Mouse (Mus musculus) intestine, embryonic 14.5 days (tissue): ENCODE data around the gene Gpr155. TPM values are rescaled to one million over a fixed set of nuclear protein-coding genes. Genes with fewer than 3 reads are reported as not detected.

Experiments used
- ATAC-seq: fragments of 200-750 bp; cut with Nextera tagmentation; replicated peaks from 2 replicates; pipeline ENCODE4 v1.8.0; 2017; ENCODE audit warnings: low read depth, moderate number of reproducible peaks, moderate TSS enrichment, moderate library complexity; ENCODE audit not compliant: low FRiP score, low TSS enrichment
- DNase-seq: peaks from one replicate; pipeline ENCODE4 v3.0.0-alpha.2; 2018; ENCODE audit warnings: low spot score
- H3K27ac ChIP-seq: fragments of 300-500 bp; sonication (generic); 2 replicates; pipeline ENCODE4 v1.5.1; 2014; ENCODE audit warnings: low read depth, mild to moderate bottlenecking, control low read depth
- H3K27me3 ChIP-seq: fragments of 300-500 bp; sonication (generic); replicated peaks from 2 replicates; pipeline ENCODE4 v1.6.1; 2014; ENCODE audit warnings: low read length, control low read depth; ENCODE audit not compliant: control insufficient read depth, insufficient read depth
- H3K36me3 ChIP-seq: fragments of 300-500 bp; sonication (generic); 2 replicates; pipeline ENCODE4 v1.6.1; 2014; ENCODE audit warnings: low read length, control low read depth; ENCODE audit not compliant: control insufficient read depth, insufficient read depth
- H3K4me1 ChIP-seq: fragments of 300-500 bp; sonication (generic); replicated peaks from 2 replicates; pipeline ENCODE4 v1.6.1; 2014; ENCODE audit warnings: low read length, control low read depth, mixed read lengths; ENCODE audit not compliant: control insufficient read depth, insufficient read depth
- H3K4me2 ChIP-seq: fragments of 300-500 bp; sonication (generic); 2 replicates; pipeline ENCODE4 v1.6.1; 2014; ENCODE audit warnings: low read length
- H3K4me3 ChIP-seq: fragments of 300-500 bp; sonication (generic); 2 replicates; pipeline ENCODE4 v1.5.1; 2014; ENCODE audit warnings: low read depth, low read length, control low read depth, mixed read lengths
- H3K9ac ChIP-seq: fragments of 300-500 bp; sonication (generic); 2 replicates; pipeline ENCODE4 v1.6.1; 2014; ENCODE audit warnings: mild to moderate bottlenecking, low read length
- H3K9me3 ChIP-seq: fragments of 300-500 bp; sonication (generic); 2 replicates; pipeline ENCODE4 v1.6.1; 2016; ENCODE audit warnings: low read length, control low read depth; ENCODE audit not compliant: control insufficient read depth
- WGBS: fragments of 180-500 bp; shearing (Covaris S2); extraction: QIAGEN DNeasy Blood & Tissue Kit; methylation state at CpG from one replicate; pipeline ENCODE4 v1.1.7; 2014; 5-methylcytosine and 5-hydroxymethylcytosine counted together
- polyA plus RNA-seq: library from polyadenylated mRNA; unstranded; fragments of >200 nt; fragmentation: Nextera tagmentation; extraction: Ambion mirVana; gene quantifications from 2 replicates; pipeline ENCODE4 v1.2.1, GENCODE M21; 2014

The Gpr155 gene
- polyA plus RNA-seq, 1 experiment from 2014 or later = 5.0 TPM

DNA sequence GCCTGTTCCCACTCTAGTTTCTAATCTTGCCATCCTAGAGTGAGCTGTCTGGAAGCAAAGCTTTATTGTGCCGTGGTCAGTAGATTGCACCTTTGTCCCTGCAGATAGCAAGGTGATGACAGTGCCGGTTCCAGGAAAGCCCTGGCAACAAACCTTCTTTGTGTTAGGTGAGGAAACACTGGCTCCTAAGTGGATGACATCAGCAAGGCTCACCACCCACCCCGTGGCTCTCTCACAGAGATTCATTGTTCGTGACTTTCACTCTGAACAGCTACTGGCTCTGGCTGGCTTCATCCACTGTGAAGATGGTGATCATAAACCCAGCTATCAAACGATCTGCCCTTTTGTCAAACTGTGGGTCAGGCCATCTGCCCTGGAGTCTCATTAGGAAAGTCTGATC is 29.5 kb upstream of the Gpr155 start:
- ATAC-seq = peak; percentile 47; the same call in 1 of the 2 replicates
- no peak overlapping the region for H3K4me2 ChIP-seq
- no peaks in the 10 kb centered on the region for H3K27me3 ChIP-seq
- no peaks in the 10 kb centered on the region for H3K36me3 ChIP-seq
- 52% methylated on average over 5 of the region's 5 CpGs for WGBS
- no peak overlapping the region for H3K27ac ChIP-seq
- H3K9me3 ChIP-seq = no peaks in the 10 kb centered on the region
- H3K9ac ChIP-seq = no peak overlapping the region
- DNase-seq = no peak
- H3K4me3 ChIP-seq = no peak overlapping the region
- H3K4me1 ChIP-seq = no peaks in the 10 kb centered on the region

- WGBS = 95% methylated on average over 8 of the region's 8 CpGs
- no peak for DNase-seq
- no peak overlapping the region for H3K4me2 ChIP-seq
Measured at GRCm38 (mm10) chr2:73410076-73410475, 23.7 kb upstream of the Gpr155 start.

GRCm38 (mm10) chr2:73407662-73408061 is 21.3 kb upstream of the Gpr155 start:
- Histone ChIP-seq H3K9me3 (no peaks in the 10 kb centered on the region), H3K4me3 (no peak overlapping the region), H3K27me3 (no peaks in the 10 kb centered on the region), H3K9ac (no peak overlapping the region), H3K4me2 (no peak overlapping the region), H3K36me3 (no peaks in the 10 kb centered on the region), H3K27ac (no peak overlapping the region), H3K4me1 (no peaks in the 10 kb centered on the region)
- WGBS = 67% methylated on average over 4 of the region's 4 CpGs
- DNase-seq = no peak
- no peak for ATAC-seq

More at GRCm38 (mm10) chr2:73410076-73410475, 23.7 kb upstream of the Gpr155 start:
- Histone ChIP-seq H3K9ac (no peak overlapping the region), H3K4me3 (no peak overlapping the region), H3K27me3 (no peaks in the 10 kb centered on the region), H3K27ac (no peak overlapping the region), H3K4me1 (no peaks in the 10 kb centered on the region), H3K9me3 (no peaks in the 10 kb centered on the region), H3K36me3 (no peaks in the 10 kb centered on the region)
- no peak for ATAC-seq

- Histone ChIP-seq H3K9me3 (no peaks in the 10 kb centered on the region), H3K27me3 (no peaks in the 10 kb centered on the region), H3K4me3 (no peak overlapping the region), H3K4me1 (no peaks in the 10 kb centered on the region), H3K4me2 (no peak overlapping the region), H3K9ac (no peak overlapping the region), H3K27ac (no peak overlapping the region), H3K36me3 (no peaks in the 10 kb centered on the region)
- ATAC-seq (no peak), DNase-seq (no peak)
- WGBS = 90% methylated on average over 9 of the region's 9 CpGs
Measured at GRCm38 (mm10) chr2:73406336-73406915, 20.1 kb upstream of the Gpr155 start.

- no peak for DNase-seq
- H3K4me3 ChIP-seq = no peak overlapping the region
- no peak overlapping the region for H3K27ac ChIP-seq
- 85% methylated on average over 7 of the region's 7 CpGs for WGBS
- no peaks in the 10 kb centered on the region for H3K27me3 ChIP-seq
- ATAC-seq = no peak
- H3K4me1 ChIP-seq = no peaks in the 10 kb centered on the region
- no peak overlapping the region for H3K9ac ChIP-seq
- H3K4me2 ChIP-seq = no peak overlapping the region
- H3K36me3 ChIP-seq = no peaks in the 10 kb centered on the region
- no peaks in the 10 kb centered on the region for H3K9me3 ChIP-seq
Measured at GRCm38 (mm10) chr2:73404980-73405379, 18.6 kb upstream of the Gpr155 start.

DNA sequence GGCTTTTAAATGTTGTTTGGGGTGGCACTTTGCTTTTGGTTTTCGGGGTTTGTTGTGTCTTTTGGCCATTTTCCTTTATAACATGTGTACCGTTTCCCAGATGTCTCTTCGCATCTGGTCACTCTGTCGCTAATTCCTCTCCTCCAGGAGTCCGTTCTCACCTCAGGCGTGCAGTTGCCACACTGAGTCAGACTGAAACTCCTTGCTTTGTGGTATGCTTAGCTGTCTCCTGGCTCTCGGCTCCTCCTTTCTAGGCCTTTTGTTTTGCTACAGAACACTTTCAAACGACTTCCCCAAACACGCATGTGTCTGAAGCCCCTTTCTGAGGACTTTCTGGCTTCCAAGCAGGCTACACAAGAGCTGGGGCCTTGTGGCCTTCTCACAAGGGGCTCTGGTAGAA is 18.1 kb upstream of the Gpr155 start:
- WGBS = 89% methylated on average over 9 of the region's 9 CpGs
- H3K4me3 ChIP-seq = no peak overlapping the region
- no peak overlapping the region for H3K9ac ChIP-seq
- H3K27me3 ChIP-seq = no peaks in the 10 kb centered on the region
- no peak overlapping the region for H3K4me2 ChIP-seq
- no peaks in the 10 kb centered on the region for H3K9me3 ChIP-seq
- DNase-seq (no peak), ATAC-seq (no peak)
- H3K4me1 ChIP-seq = no peaks in the 10 kb centered on the region
- H3K36me3 ChIP-seq = no peaks in the 10 kb centered on the region
- no peak overlapping the region for H3K27ac ChIP-seq

DNA sequence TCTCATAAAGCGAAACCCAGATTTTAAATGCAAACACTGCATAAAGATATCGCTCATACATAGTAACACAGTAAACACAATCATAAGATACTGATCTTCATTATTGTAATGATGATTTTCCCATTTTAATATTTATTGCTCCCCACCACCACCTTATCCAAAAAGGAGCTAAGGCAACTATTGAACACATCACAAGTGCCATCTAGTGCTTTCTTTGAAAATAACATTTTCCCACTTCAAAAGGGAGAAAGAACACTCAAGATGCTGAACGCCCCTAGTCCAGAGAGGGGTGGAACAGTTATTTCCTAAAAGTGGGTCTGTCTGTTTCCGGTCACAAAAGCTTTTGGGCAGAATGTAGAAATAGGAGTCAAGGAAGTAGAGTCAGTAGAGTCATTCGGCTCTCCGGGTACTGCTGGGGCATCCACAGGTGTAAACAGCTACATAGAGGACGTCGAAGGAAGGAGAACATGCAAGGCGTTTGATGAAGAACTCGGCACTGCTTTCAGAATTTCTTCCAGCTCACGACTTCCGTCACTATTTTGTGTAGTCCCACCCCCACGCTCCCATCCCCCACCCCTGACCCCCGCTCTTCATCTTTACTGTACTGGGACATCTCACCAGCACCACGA is 17.1 kb upstream of the Gpr155 start:
- DNase-seq (no peak), ATAC-seq (no peak)
- Histone ChIP-seq H3K4me1 (no peaks in the 10 kb centered on the region), H3K27ac (no peak overlapping the region), H3K36me3 (no peaks in the 10 kb centered on the region), H3K4me3 (no peak overlapping the region), H3K27me3 (no peaks in the 10 kb centered on the region), H3K9ac (no peak overlapping the region), H3K4me2 (no peak overlapping the region), H3K9me3 (no peaks in the 10 kb centered on the region)
- 79% methylated on average over 15 of the region's 15 CpGs for WGBS

DNA sequence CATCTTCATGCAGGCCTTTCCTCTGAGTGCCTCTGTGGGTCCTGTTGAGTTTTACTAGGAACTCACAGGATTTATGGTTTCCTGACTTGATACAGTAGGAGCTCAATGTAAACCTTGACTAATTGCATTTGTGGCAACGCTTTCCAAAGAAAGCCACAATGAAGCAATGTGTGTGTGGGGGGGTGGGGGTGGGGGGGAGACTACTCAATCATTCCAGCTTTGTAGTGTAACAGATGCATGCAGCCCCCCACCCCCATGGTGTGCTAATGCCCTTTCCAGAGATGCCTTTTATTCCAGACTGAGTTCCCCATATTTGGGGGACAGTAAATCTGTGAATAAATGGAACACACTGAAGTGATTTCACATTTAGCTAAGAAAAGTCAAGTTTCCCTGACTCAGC is 15.3 kb upstream of the Gpr155 start:
- Histone ChIP-seq H3K4me3 (no peak overlapping the region), H3K9me3 (no peaks in the 10 kb centered on the region), H3K36me3 (no peaks in the 10 kb centered on the region), H3K27me3 (no peaks in the 10 kb centered on the region), H3K4me2 (no peak overlapping the region), H3K4me1 (no peaks in the 10 kb centered on the region), H3K27ac (no peak overlapping the region), H3K9ac (no peak overlapping the region)
- ATAC-seq (no peak), DNase-seq (no peak)
- WGBS = 41% methylated on average over 1 of the region's 1 CpGs

DNA sequence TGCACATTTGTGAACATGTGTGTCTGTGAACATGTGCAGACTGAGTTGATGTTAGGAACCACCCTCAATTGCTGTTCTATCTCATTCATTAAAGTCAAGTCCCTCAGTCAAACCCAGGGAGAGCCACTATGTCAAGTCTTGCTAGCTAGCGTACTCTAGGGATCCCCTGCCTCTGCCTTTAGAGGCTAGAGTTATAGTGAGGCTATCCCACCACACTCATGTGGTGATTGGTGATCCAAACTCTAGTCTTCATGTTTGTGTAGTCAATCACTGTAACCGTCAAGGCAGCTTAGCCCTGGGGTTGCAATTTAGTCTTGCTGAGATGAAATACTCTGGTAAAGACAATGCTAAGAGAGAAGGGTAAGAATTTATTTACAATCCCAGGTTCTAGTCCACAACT is 11.1 kb upstream of the Gpr155 start:
- H3K9me3 ChIP-seq = no peaks in the 10 kb centered on the region
- no peak overlapping the region for H3K4me2 ChIP-seq
- H3K27me3 ChIP-seq = no peaks in the 10 kb centered on the region
- no peak for ATAC-seq
- 93% methylated on average over 2 of the region's 2 CpGs for WGBS
- H3K4me1 ChIP-seq = no peaks in the 10 kb centered on the region
- no peak for DNase-seq
- no peak overlapping the region for H3K27ac ChIP-seq
- H3K9ac ChIP-seq = no peak overlapping the region
- H3K4me3 ChIP-seq = no peak overlapping the region
- H3K36me3 ChIP-seq = no peaks in the 10 kb centered on the region
